Mouse (Mus musculus) heart, embryonic 11.5 days (tissue): ENCODE results near the gene Zbtb20. TPM values are rescaled to one million over a fixed set of nuclear protein-coding genes. Genes with fewer than 3 reads are reported as not detected.

Source experiments
- ATAC-seq: fragments of 200-750 bp; cut with Nextera tagmentation; replicated peaks from 2 replicates; pipeline ENCODE4 v1.8.0; 2017; ENCODE audit warnings: moderate library complexity; ENCODE audit not compliant: insufficient number of reproducible peaks, low FRiP score, low TSS enrichment
- H3K27ac ChIP-seq: fragments of 300-500 bp; sonication (generic); 2 replicates; pipeline ENCODE4 v1.5.1; 2014; ENCODE audit warnings: mild to moderate bottlenecking, low read depth, low read length
- H3K27me3 ChIP-seq: fragments of 300-500 bp; sonication (generic); 2 replicates; pipeline ENCODE4 v1.6.1; 2014; ENCODE audit warnings: mild to moderate bottlenecking, low read length, mixed read lengths; ENCODE audit not compliant: control insufficient read depth, insufficient read depth
- H3K36me3 ChIP-seq: fragments of 300-500 bp; sonication (generic); 2 replicates; pipeline ENCODE4 v1.6.1; 2014; ENCODE audit warnings: mild to moderate bottlenecking, low read length, moderate library complexity, mixed read lengths; ENCODE audit not compliant: control insufficient read depth, insufficient read depth
- H3K4me1 ChIP-seq: fragments of 300-500 bp; sonication (generic); 2 replicates; pipeline ENCODE4 v1.6.1; 2014; ENCODE audit warnings: low read length; ENCODE audit not compliant: control insufficient read depth, insufficient read depth
- H3K4me2 ChIP-seq: fragments of 300-500 bp; sonication (generic); 2 replicates; pipeline ENCODE4 v1.6.1; 2014; ENCODE audit warnings: mild to moderate bottlenecking, moderate library complexity
- H3K4me3 ChIP-seq: fragments of 300-500 bp; sonication (generic); 2 replicates; pipeline ENCODE4 v1.5.1; 2014; ENCODE audit warnings: low read depth, low read length
- H3K9ac ChIP-seq: fragments of 300-500 bp; sonication (generic); 2 replicates; pipeline ENCODE4 v1.6.1; 2014; ENCODE audit warnings: mild to moderate bottlenecking, low read depth, low read length, moderate library complexity
- H3K9me3 ChIP-seq: fragments of 300-500 bp; sonication (generic); replicated peaks from 2 replicates; pipeline ENCODE4 v1.6.1; 2016; ENCODE audit warnings: low read length; ENCODE audit not compliant: control insufficient read depth
- WGBS: fragments of 180-500 bp; shearing (Covaris S2); extraction: QIAGEN DNeasy Blood & Tissue Kit; methylation state at CpG from one replicate; pipeline ENCODE4 v1.1.7; 2014; ENCODE audit not compliant: insufficient replicate concordance; 5-methylcytosine and 5-hydroxymethylcytosine counted together
- polyA plus RNA-seq: library from polyadenylated mRNA; unstranded; fragments of >200 nt; fragmentation: Nextera tagmentation; extraction: Ambion mirVana; gene quantifications from 2 replicates; pipeline ENCODE4 v1.2.1, GENCODE M21; 2014

Gene Zbtb20
- polyA plus RNA-seq, 1 experiment from 2014 or later, result 39.0 TPM

DNA sequence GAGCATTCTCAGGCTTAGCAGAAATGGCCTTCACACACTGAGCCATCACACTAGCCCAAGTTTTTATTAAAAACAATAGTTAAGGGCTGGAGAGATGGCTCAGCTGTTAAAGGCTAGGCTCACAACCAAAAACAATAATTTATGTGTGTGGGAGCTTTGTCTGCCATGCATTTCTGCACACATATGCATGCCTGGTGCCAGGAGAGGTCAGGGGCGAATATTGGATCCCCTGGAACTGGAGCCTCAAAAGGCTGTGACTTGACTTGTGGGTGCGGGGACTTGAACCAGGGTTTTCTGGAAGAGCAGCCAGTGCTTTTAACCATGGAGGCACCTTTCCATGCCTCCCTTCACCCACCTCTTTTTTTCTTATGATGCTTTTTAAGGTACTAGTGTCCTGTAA, 685.6 kb downstream of the Zbtb20 start:
- Histone ChIP-seq H3K9ac (no peak overlapping the region), H3K4me3 (no peak overlapping the region), H3K9me3 (no peaks in the 10 kb centered on the region), H3K27ac (no peak overlapping the region), H3K4me2 (no peak overlapping the region), H3K27me3 (no peaks in the 10 kb centered on the region), H3K36me3 (no peaks in the 10 kb centered on the region), H3K4me1 (peaks cover 10% of the 10 kb centered on the region)
- no peak for ATAC-seq
- WGBS, result 83% methylated on average over 2 of the region's 2 CpGs

DNA sequence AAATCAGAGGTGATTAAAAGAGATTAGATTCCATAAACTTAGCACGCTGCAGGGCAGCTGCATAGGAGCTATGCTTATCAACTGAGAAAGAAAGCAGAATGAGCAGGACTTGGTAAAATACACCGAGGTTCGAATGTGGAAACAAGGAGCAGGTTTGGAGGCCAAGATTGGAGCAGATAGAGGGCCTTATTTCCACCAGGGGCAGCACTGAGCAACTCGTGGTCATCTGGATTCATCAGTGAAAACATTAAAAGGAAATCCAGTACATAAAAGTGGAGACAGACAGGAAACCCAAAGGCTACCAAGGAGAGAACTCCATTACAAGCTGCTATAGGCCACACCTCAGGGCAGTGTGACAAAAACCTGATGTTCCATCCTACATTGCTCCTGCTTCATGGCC, 686.3 kb downstream of the Zbtb20 start:
- Histone ChIP-seq H3K27ac (no peak overlapping the region), H3K4me1 (peaks cover 10% of the 10 kb centered on the region), H3K9me3 (no peaks in the 10 kb centered on the region), H3K4me2 (no peak overlapping the region), H3K27me3 (no peaks in the 10 kb centered on the region), H3K9ac (no peak overlapping the region), H3K36me3 (no peaks in the 10 kb centered on the region), H3K4me3 (no peak overlapping the region)
- 77% methylated on average over 4 of the region's 4 CpGs for WGBS
- ATAC-seq, result no peak

DNA sequence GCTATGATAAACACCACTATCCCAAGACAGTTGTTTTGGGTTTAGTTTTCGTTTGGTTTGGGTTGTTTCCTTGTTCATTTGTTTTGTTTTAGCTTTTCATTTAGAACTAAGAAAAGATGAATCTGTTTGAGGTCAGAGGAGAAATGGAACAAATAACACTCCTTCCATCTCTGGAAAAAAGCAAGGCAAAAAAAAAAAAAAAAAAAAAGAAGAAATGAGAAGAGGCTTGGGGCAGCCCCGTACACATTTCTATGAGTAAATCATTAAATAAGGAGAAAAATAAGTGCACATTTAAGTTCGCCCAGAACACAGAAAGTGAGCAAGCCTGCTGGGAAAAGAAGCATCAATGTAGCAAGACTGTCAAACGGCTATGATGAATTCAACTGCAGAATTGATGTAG, 690.2 kb downstream of the Zbtb20 start:
- ATAC-seq, result no peak
- Histone ChIP-seq H3K4me3 (no peak overlapping the region), H3K4me1 (no peaks in the 10 kb centered on the region), H3K36me3 (no peaks in the 10 kb centered on the region), H3K4me2 (no peak overlapping the region), H3K9ac (no peak overlapping the region), H3K9me3 (no peaks in the 10 kb centered on the region), H3K27me3 (no peaks in the 10 kb centered on the region), H3K27ac (no peak overlapping the region)
- WGBS, result 71% methylated on average over 4 of the region's 4 CpGs

DNA sequence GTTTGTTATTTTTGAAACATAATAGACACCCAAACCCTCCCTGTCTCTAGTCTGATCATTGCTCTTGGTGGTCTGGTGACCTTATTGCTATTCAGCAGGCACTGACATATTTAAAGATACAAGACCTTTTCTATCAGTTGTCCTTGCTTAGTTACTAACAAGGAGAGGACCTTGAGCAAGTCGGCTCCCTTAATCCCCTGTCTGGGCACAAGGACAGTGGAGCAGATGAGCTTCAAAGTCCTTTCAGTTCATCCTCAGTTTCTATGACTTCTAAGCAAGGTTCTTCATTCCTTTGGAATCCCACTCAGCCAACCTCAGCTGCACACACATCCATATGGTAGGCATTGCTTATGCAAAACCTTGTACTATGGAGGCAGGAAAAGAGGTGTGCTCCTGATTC, 690.8 kb downstream of the Zbtb20 start:
- 67% methylated on average over 1 of the region's 1 CpGs for WGBS
- H3K27me3 ChIP-seq, result no peaks in the 10 kb centered on the region
- H3K4me3 ChIP-seq, result no peak overlapping the region
- H3K27ac ChIP-seq, result no peak overlapping the region
- no peaks in the 10 kb centered on the region for H3K4me1 ChIP-seq
- no peaks in the 10 kb centered on the region for H3K36me3 ChIP-seq
- ATAC-seq, result no peak
- H3K9ac ChIP-seq, result no peak overlapping the region
- H3K4me2 ChIP-seq, result no peak overlapping the region
- no peaks in the 10 kb centered on the region for H3K9me3 ChIP-seq

- ATAC-seq, result no peak
- H3K4me3 ChIP-seq, result no peak overlapping the region
- no peak overlapping the region for H3K27ac ChIP-seq
- no peaks in the 10 kb centered on the region for H3K36me3 ChIP-seq
- H3K9ac ChIP-seq, result no peak overlapping the region
- no peaks in the 10 kb centered on the region for H3K9me3 ChIP-seq
- peaks cover 32% of the 10 kb centered on the region for H3K4me1 ChIP-seq
- H3K4me2 ChIP-seq, result no peak overlapping the region
- WGBS, result 88% methylated on average over 16 of the region's 16 CpGs
- H3K27me3 ChIP-seq, result no peaks in the 10 kb centered on the region
Observed at GRCm38 (mm10) chr16:43571376-43572081, 695.8 kb downstream of the Zbtb20 start.

GRCm38 (mm10) chr16:43572171-43572570, 696.5 kb downstream of the Zbtb20 start:
- H3K4me1 ChIP-seq, result peaks cover 37% of the 10 kb centered on the region
- WGBS, result 81% methylated on average over 5 of the region's 5 CpGs
- no peaks in the 10 kb centered on the region for H3K36me3 ChIP-seq
- H3K4me2 ChIP-seq, result no peak overlapping the region
- H3K27ac ChIP-seq, result no peak overlapping the region
- H3K4me3 ChIP-seq, result no peak overlapping the region
- H3K9ac ChIP-seq, result no peak overlapping the region
- no peaks in the 10 kb centered on the region for H3K27me3 ChIP-seq
- H3K9me3 ChIP-seq, result no peaks in the 10 kb centered on the region
- no peak for ATAC-seq

- peaks cover 42% of the 10 kb centered on the region for H3K4me1 ChIP-seq
Observed at GRCm38 (mm10) chr16:43572766-43573165, 697.1 kb downstream of the Zbtb20 start.

GRCm38 (mm10) chr16:43573181-43573833, 697.6 kb downstream of the Zbtb20 start:
- H3K4me2 ChIP-seq, result no peak overlapping the region
- peak overlapping the region; percentile 47; the same call in 1 of the 2 replicates for H3K27ac ChIP-seq
- no peaks in the 10 kb centered on the region for H3K9me3 ChIP-seq
- H3K36me3 ChIP-seq, result no peaks in the 10 kb centered on the region
- 54% methylated on average over 14 of the region's 14 CpGs for WGBS
- no peak for ATAC-seq
- H3K9ac ChIP-seq, result no peak overlapping the region
- no peaks in the 10 kb centered on the region for H3K27me3 ChIP-seq
- peaks cover 44% of the 10 kb centered on the region for H3K4me1 ChIP-seq
- no peak overlapping the region for H3K4me3 ChIP-seq

More at GRCm38 (mm10) chr16:43572766-43573165, 697.1 kb downstream of the Zbtb20 start:
- Histone ChIP-seq H3K4me2 (no peak overlapping the region), H3K36me3 (no peaks in the 10 kb centered on the region), H3K9me3 (no peaks in the 10 kb centered on the region), H3K4me3 (no peak overlapping the region), H3K27ac (peak overlapping the region; percentile 47; the same call in 1 of the 2 replicates), H3K27me3 (no peaks in the 10 kb centered on the region), H3K9ac (no peak overlapping the region)
- no peak for ATAC-seq
- WGBS, result 48% methylated on average over 10 of the region's 10 CpGs
